Mouse (Mus musculus) intestine, embryonic 16.5 days (tissue): ENCODE measurements around the gene Tesk2. TPM values are rescaled to one million over a fixed set of nuclear protein-coding genes. Genes with fewer than 3 reads are reported as not detected.

ENCODE experiments used
- ATAC-seq: fragments of 200-750 bp; cut with Nextera tagmentation; 2 replicates; pipeline ENCODE4 v1.8.0; 2017; ENCODE audit warnings: moderate TSS enrichment, moderate library complexity
- H3K27ac ChIP-seq: fragments of 300-500 bp; sonication (generic); 2 replicates; pipeline ENCODE4 v1.5.1; 2014; ENCODE audit warnings: mild to moderate bottlenecking, low read length
- H3K27me3 ChIP-seq: fragments of 300-500 bp; sonication (generic); replicated peaks from 2 replicates; pipeline ENCODE4 v1.6.1; 2014; ENCODE audit warnings: low read length, control low read depth, mixed read lengths; ENCODE audit not compliant: control insufficient read depth, insufficient read depth
- H3K36me3 ChIP-seq: fragments of 300-500 bp; sonication (generic); 2 replicates; pipeline ENCODE4 v1.6.1; 2014; ENCODE audit warnings: low read length, control low read depth; ENCODE audit not compliant: control insufficient read depth, insufficient read depth
- H3K4me1 ChIP-seq: fragments of 300-500 bp; sonication (generic); 2 replicates; pipeline ENCODE4 v1.6.1; 2014; ENCODE audit warnings: low read length, control low read depth, mixed read lengths; ENCODE audit not compliant: control insufficient read depth, insufficient read depth
- H3K4me2 ChIP-seq: fragments of 300-500 bp; sonication (generic); 2 replicates; pipeline ENCODE4 v1.6.1; 2014; ENCODE audit warnings: low read depth, low read length, control low read depth
- H3K4me3 ChIP-seq: fragments of 300-500 bp; sonication (generic); 2 replicates; pipeline ENCODE4 v1.5.1; 2014; ENCODE audit warnings: mild to moderate bottlenecking, low read length
- H3K9ac ChIP-seq: fragments of 300-500 bp; sonication (generic); 2 replicates; pipeline ENCODE4 v1.6.1; 2014; ENCODE audit warnings: low read depth, low read length
- H3K9me3 ChIP-seq: fragments of 300-500 bp; sonication (generic); 2 replicates; pipeline ENCODE4 v1.6.1; 2016; ENCODE audit warnings: low read length, control low read depth; ENCODE audit not compliant: control insufficient read depth
- WGBS: fragments of 180-500 bp; shearing (Covaris S2); extraction: QIAGEN DNeasy Blood & Tissue Kit; methylation state at CpG from one replicate; pipeline ENCODE4 v1.1.7; 2014; 5-methylcytosine and 5-hydroxymethylcytosine counted together
- polyA plus RNA-seq: library from polyadenylated mRNA; unstranded; fragments of >200 nt; fragmentation: Nextera tagmentation; extraction: Ambion mirVana; gene quantifications from 2 replicates; pipeline ENCODE4 v1.2.1, GENCODE M21; 2015

The Tesk2 gene
- polyA plus RNA-seq, 1 experiment from 2014 or later: 10.4 TPM

GRCm38 (mm10) chr4:116794273-116794672 lies 73.5 kb downstream of the Tesk2 start:
- Histone ChIP-seq H3K4me2 (no peak overlapping the region), H3K27me3 (no peaks in the 10 kb centered on the region), H3K27ac (no peak overlapping the region), H3K4me3 (no peak overlapping the region), H3K9ac (no peak overlapping the region), H3K9me3 (no peaks in the 10 kb centered on the region), H3K36me3 (no peaks in the 10 kb centered on the region), H3K4me1 (peaks cover 7% of the 10 kb centered on the region; the same call in 1 of the 2 replicates)
- 70% methylated on average over 2 of the region's 2 CpGs for WGBS
- no peak for ATAC-seq

- Histone ChIP-seq H3K27ac (peak overlapping the region; percentile 20; the same call in 1 of the 2 replicates), H3K9me3 (no peaks in the 10 kb centered on the region), H3K36me3 (no peaks in the 10 kb centered on the region), H3K4me3 (no peak overlapping the region), H3K27me3 (no peaks in the 10 kb centered on the region), H3K9ac (no peak overlapping the region), H3K4me1 (peaks cover 7% of the 10 kb centered on the region; the same call in 1 of the 2 replicates), H3K4me2 (0 out of 2 replicates have a peak overlapping the region, but pooled peaks have one; percentile 4)
- peak; percentile 85 for ATAC-seq
- 41% methylated on average over 1 of the region's 1 CpGs for WGBS
These were observed 75.8 kb downstream of the Tesk2 start for GRCm38 (mm10) chr4:116796442-116797110.

- WGBS: 36% methylated on average over 5 of the region's 5 CpGs
- H3K36me3 ChIP-seq: peaks cover 12% of the 10 kb centered on the region
- H3K4me1 ChIP-seq: peaks cover 7% of the 10 kb centered on the region; the same call in 1 of the 2 replicates
- ATAC-seq: no peak
- no peaks in the 10 kb centered on the region for H3K27me3 ChIP-seq
- no peaks in the 10 kb centered on the region for H3K9me3 ChIP-seq
- H3K4me2 ChIP-seq: no peak overlapping the region
- no peak overlapping the region for H3K4me3 ChIP-seq
- H3K9ac ChIP-seq: no peak overlapping the region
- H3K27ac ChIP-seq: no peak overlapping the region
These were observed 79.2 kb downstream of the Tesk2 start for GRCm38 (mm10) chr4:116799901-116800300.

GRCm38 (mm10) chr4:116807197-116808129 lies 86.7 kb downstream of the Tesk2 start, which contains the start of the genes Toe1 and Mutyh:
Toe1 (minus strand) TSS chr4:116807640.
Mutyh (plus strand) TSS chr4:116807723.
- peak within 1 kb of the TSS; percentile 54 for H3K4me2 ChIP-seq
- H3K27me3 ChIP-seq: no peaks in the 10 kb centered on the region
- peak; percentile 99 for ATAC-seq
- H3K9me3 ChIP-seq: no peaks in the 10 kb centered on the region
- under 1% methylated on average over 58 of the region's 58 CpGs for WGBS
- peak within 1 kb of the TSS; percentile 88 for H3K27ac ChIP-seq
- H3K4me1 ChIP-seq: peaks cover 6% of the 10 kb centered on the region
- peak within 1 kb of the TSS; percentile 81 for H3K4me3 ChIP-seq
- H3K9ac ChIP-seq: peak within 1 kb of the TSS; percentile 89
- peaks cover 18% of the 10 kb centered on the region for H3K36me3 ChIP-seq

- ATAC-seq: no peak
- Histone ChIP-seq H3K4me3 (no peak overlapping the region), H3K27me3 (no peaks in the 10 kb centered on the region), H3K9me3 (no peaks in the 10 kb centered on the region), H3K27ac (no peak overlapping the region), H3K36me3 (no peaks in the 10 kb centered on the region), H3K4me1 (peaks cover 6% of the 10 kb centered on the region), H3K4me2 (no peak overlapping the region), H3K9ac (no peak overlapping the region)
- 57% methylated on average over 3 of the region's 3 CpGs for WGBS
These were observed 90.3 kb downstream of the Tesk2 start for GRCm38 (mm10) chr4:116811012-116811411.

GRCm38 (mm10) chr4:116815276-116815675 lies 94.5 kb downstream of the Tesk2 start:
- Histone ChIP-seq H3K27ac (no peak overlapping the region), H3K36me3 (no peaks in the 10 kb centered on the region), H3K4me3 (no peak overlapping the region), H3K9ac (no peak overlapping the region), H3K4me1 (no peaks in the 10 kb centered on the region), H3K4me2 (no peak overlapping the region), H3K27me3 (no peaks in the 10 kb centered on the region), H3K9me3 (no peaks in the 10 kb centered on the region)
- no peak for ATAC-seq
- WGBS: 85% methylated on average over 5 of the region's 5 CpGs

GRCm38 (mm10) chr4:116817486-116817885 lies 96.7 kb downstream of the Tesk2 start:
- peaks cover 5% of the 10 kb centered on the region; the same call in 1 of the 2 replicates for H3K4me1 ChIP-seq
- 92% methylated on average over 6 of the region's 6 CpGs for WGBS

GRCm38 (mm10) chr4:116819968-116820901 lies 99.5 kb downstream of the Tesk2 start:
- H3K27me3 ChIP-seq: no peaks in the 10 kb centered on the region; the same call in 1 of the 2 replicates
- H3K4me2 ChIP-seq: peak overlapping the region; percentile 99
- peaks cover 10% of the 10 kb centered on the region for H3K4me1 ChIP-seq
- H3K36me3 ChIP-seq: no peaks in the 10 kb centered on the region
- no peak for ATAC-seq
- WGBS: 31% methylated on average over 32 of the region's 32 CpGs
- no peaks in the 10 kb centered on the region for H3K9me3 ChIP-seq
- peak overlapping the region; percentile 59 for H3K4me3 ChIP-seq
- H3K27ac ChIP-seq: no peak overlapping the region
- H3K9ac ChIP-seq: peak overlapping the region; percentile 70

More at GRCm38 (mm10) chr4:116817486-116817885, 96.7 kb downstream of the Tesk2 start:
- H3K4me3 ChIP-seq: no peak overlapping the region
- no peak for ATAC-seq
- no peaks in the 10 kb centered on the region for H3K9me3 ChIP-seq
- H3K4me2 ChIP-seq: no peak overlapping the region
- no peaks in the 10 kb centered on the region for H3K36me3 ChIP-seq
- H3K27me3 ChIP-seq: no peaks in the 10 kb centered on the region; the same call in 1 of the 2 replicates
- H3K27ac ChIP-seq: no peak overlapping the region
- H3K9ac ChIP-seq: no peak overlapping the region
